Mouse (Mus musculus): ENCODE data around the gene Rassf1. TPM values are rescaled to one million over a fixed set of nuclear protein-coding genes. Genes with fewer than 3 reads are reported as not detected.

The Rassf1 gene
- polyA plus RNA-seq, 1 experiment from 2014 or later, result 54.1 TPM

GRCm38 (mm10) chr9:107549297-107550074 lies 1.9 kb upstream of the Rassf1 start:
- Histone ChIP-seq H3K27ac (ENCODE audit: low read length) (no peak overlapping the region), H3K9ac (replicated peaks; ENCODE audit: low read depth, low read length) (no peak overlapping the region), H3K4me3 (ENCODE audit: low read depth, low read length) (no peak overlapping the region), H3K27me3 (ENCODE audit: control insufficient read depth, insufficient read depth, low read length) (no peaks in the 10 kb centered on the region), H3K4me1 (ENCODE audit: control insufficient read depth, insufficient read depth, low read length) (peaks cover 39% of the 10 kb centered on the region), H3K36me3 (ENCODE audit: control insufficient read depth, insufficient read depth, low read length) (peaks cover 11% of the 10 kb centered on the region), H3K4me2 (replicated peaks; ENCODE audit: low read depth, low read length) (no peak overlapping the region), H3K9me3 (ENCODE audit: control insufficient read depth, low read depth, low read length) (no peaks in the 10 kb centered on the region)
- ATAC-seq (ENCODE audit: insufficient number of reproducible peaks, insufficient read depth, low FRiP score, low read depth), result no peak
- 82% methylated on average over 20 of the region's 20 CpGs for WGBS

- H3K4me3 ChIP-seq (ENCODE audit: low read depth, low read length), result peak overlapping the region; percentile 74
- H3K36me3 ChIP-seq (ENCODE audit: control insufficient read depth, insufficient read depth, low read length), result peaks cover 1% of the 10 kb centered on the region; the same call in 1 of the 2 replicates
- no peak for ATAC-seq (ENCODE audit: insufficient number of reproducible peaks, insufficient read depth, low FRiP score, low read depth)
- H3K27ac ChIP-seq (ENCODE audit: low read length), result peak overlapping the region; percentile 40; the same call in 1 of the 2 replicates
- H3K9me3 ChIP-seq (ENCODE audit: control insufficient read depth, low read depth, low read length), result no peaks in the 10 kb centered on the region
- peak overlapping the region; percentile 60 for H3K9ac ChIP-seq (replicated peaks; ENCODE audit: low read depth, low read length)
- H3K4me1 ChIP-seq (ENCODE audit: control insufficient read depth, insufficient read depth, low read length), result peaks cover 43% of the 10 kb centered on the region
- peak overlapping the region; percentile 95 for H3K4me2 ChIP-seq (replicated peaks; ENCODE audit: low read depth, low read length)
- no peaks in the 10 kb centered on the region for H3K27me3 ChIP-seq (ENCODE audit: control insufficient read depth, insufficient read depth, low read length)
- WGBS, result 35% methylated on average over 23 of the region's 23 CpGs
These were observed 751 bp upstream of the Rassf1 start for GRCm38 (mm10) chr9:107550491-107551116.

- 9% methylated on average over 8 of the region's 8 CpGs for WGBS
These were observed 568 bp downstream of the Rassf1 start for GRCm38 (mm10) chr9:107551890-107552355.

GRCm38 (mm10) chr9:107552690-107553393 lies 1.5 kb downstream of the Rassf1 start:
- H3K9ac ChIP-seq (replicated peaks; ENCODE audit: low read depth, low read length), result no peak overlapping the region

More at GRCm38 (mm10) chr9:107551890-107552355, 568 bp downstream of the Rassf1 start:
- H3K9me3 ChIP-seq (ENCODE audit: control insufficient read depth, low read depth, low read length), result no peaks in the 10 kb centered on the region
- H3K9ac ChIP-seq (replicated peaks; ENCODE audit: low read depth, low read length), result peak overlapping the region; percentile 60
- peak overlapping the region; percentile 74 for H3K4me3 ChIP-seq (ENCODE audit: low read depth, low read length)
- peak overlapping the region; percentile 40 for H3K27ac ChIP-seq (ENCODE audit: low read length)
- no peak for ATAC-seq (ENCODE audit: insufficient number of reproducible peaks, insufficient read depth, low FRiP score, low read depth)
- peak overlapping the region; percentile 95 for H3K4me2 ChIP-seq (replicated peaks; ENCODE audit: low read depth, low read length)
- peaks cover under 1% of the 10 kb centered on the region; the same call in 1 of the 2 replicates for H3K36me3 ChIP-seq (ENCODE audit: control insufficient read depth, insufficient read depth, low read length)
- H3K4me1 ChIP-seq (ENCODE audit: control insufficient read depth, insufficient read depth, low read length), result peaks cover 50% of the 10 kb centered on the region
- H3K27me3 ChIP-seq (ENCODE audit: control insufficient read depth, insufficient read depth, low read length), result no peaks in the 10 kb centered on the region

GRCm38 (mm10) chr9:107553541-107554318 lies 2.4 kb downstream of the Rassf1 start:
- Histone ChIP-seq H3K4me2 (replicated peaks; ENCODE audit: low read depth, low read length) (peak overlapping the region; percentile 95), H3K36me3 (ENCODE audit: control insufficient read depth, insufficient read depth, low read length) (peaks cover 18% of the 10 kb centered on the region), H3K9ac (replicated peaks; ENCODE audit: low read depth, low read length) (peak overlapping the region; percentile 41; the same call in 1 of the 2 replicates), H3K4me1 (ENCODE audit: control insufficient read depth, insufficient read depth, low read length) (peaks cover 46% of the 10 kb centered on the region), H3K9me3 (ENCODE audit: control insufficient read depth, low read depth, low read length) (no peaks in the 10 kb centered on the region), H3K4me3 (ENCODE audit: low read depth, low read length) (peak overlapping the region; percentile 74), H3K27ac (ENCODE audit: low read length) (peak overlapping the region; percentile 78), H3K27me3 (ENCODE audit: control insufficient read depth, insufficient read depth, low read length) (no peaks in the 10 kb centered on the region)
- WGBS, result 5% methylated on average over 37 of the region's 37 CpGs
- ATAC-seq (ENCODE audit: insufficient number of reproducible peaks, insufficient read depth, low FRiP score, low read depth), result no peak; the same call in 1 of the 2 replicates

More at GRCm38 (mm10) chr9:107552690-107553393, 1.5 kb downstream of the Rassf1 start:
- no peak for ATAC-seq (ENCODE audit: insufficient number of reproducible peaks, insufficient read depth, low FRiP score, low read depth)
- Histone ChIP-seq H3K27me3 (ENCODE audit: control insufficient read depth, insufficient read depth, low read length) (no peaks in the 10 kb centered on the region), H3K4me2 (replicated peaks; ENCODE audit: low read depth, low read length) (peak overlapping the region; percentile 95), H3K4me1 (ENCODE audit: control insufficient read depth, insufficient read depth, low read length) (peaks cover 46% of the 10 kb centered on the region), H3K27ac (ENCODE audit: low read length) (no peak overlapping the region), H3K9me3 (ENCODE audit: control insufficient read depth, low read depth, low read length) (no peaks in the 10 kb centered on the region), H3K4me3 (ENCODE audit: low read depth, low read length) (peak overlapping the region; percentile 74), H3K36me3 (ENCODE audit: control insufficient read depth, insufficient read depth, low read length) (peaks cover 10% of the 10 kb centered on the region)
- WGBS, result 75% methylated on average over 5 of the region's 5 CpGs

- H3K4me1 ChIP-seq (ENCODE audit: control insufficient read depth, insufficient read depth, low read length), result peaks cover 46% of the 10 kb centered on the region
- H3K9me3 ChIP-seq (ENCODE audit: control insufficient read depth, low read depth, low read length), result no peaks in the 10 kb centered on the region
- H3K27me3 ChIP-seq (ENCODE audit: control insufficient read depth, insufficient read depth, low read length), result no peaks in the 10 kb centered on the region
- peak overlapping the region; percentile 85 for H3K9ac ChIP-seq (replicated peaks; ENCODE audit: low read depth, low read length)
- peak overlapping the region; percentile 74 for H3K4me3 ChIP-seq (ENCODE audit: low read depth, low read length)
- WGBS, result under 1% methylated on average over 53 of the region's 53 CpGs
- peaks cover 25% of the 10 kb centered on the region for H3K36me3 ChIP-seq (ENCODE audit: control insufficient read depth, insufficient read depth, low read length)
- peak overlapping the region; percentile 97 for H3K27ac ChIP-seq (ENCODE audit: low read length)
- peak; percentile 91 for ATAC-seq (ENCODE audit: insufficient number of reproducible peaks, insufficient read depth, low FRiP score, low read depth)
- H3K4me2 ChIP-seq (replicated peaks; ENCODE audit: low read depth, low read length), result peak overlapping the region; percentile 95
These were observed 3.0 kb downstream of the Rassf1 start for GRCm38 (mm10) chr9:107554319-107554825.

GRCm38 (mm10) chr9:107555031-107555457 lies 3.7 kb downstream of the Rassf1 start:
- Histone ChIP-seq H3K4me3 (ENCODE audit: low read depth, low read length) (peak overlapping the region; percentile 74), H3K36me3 (ENCODE audit: control insufficient read depth, insufficient read depth, low read length) (peaks cover 31% of the 10 kb centered on the region), H3K4me1 (ENCODE audit: control insufficient read depth, insufficient read depth, low read length) (peaks cover 46% of the 10 kb centered on the region), H3K9me3 (ENCODE audit: control insufficient read depth, low read depth, low read length) (no peaks in the 10 kb centered on the region), H3K9ac (replicated peaks; ENCODE audit: low read depth, low read length) (peak overlapping the region; percentile 85), H3K27ac (ENCODE audit: low read length) (peak overlapping the region; percentile 97), H3K4me2 (replicated peaks; ENCODE audit: low read depth, low read length) (peak overlapping the region; percentile 95), H3K27me3 (ENCODE audit: control insufficient read depth, insufficient read depth, low read length) (no peaks in the 10 kb centered on the region)
- no peak for ATAC-seq (ENCODE audit: insufficient number of reproducible peaks, insufficient read depth, low FRiP score, low read depth)
- under 1% methylated on average over 23 of the region's 23 CpGs for WGBS

All from stomach, embryonic 14.5 days (tissue).